Mouse (Mus musculus) adrenal gland, adult (tissue): ENCODE measurements around the gene Gm49355.
"Not testable (repeated sequence)": the region's sequence is repeated elsewhere in the genome, so short reads cannot be mapped to it uniquely, and the experiment has no call there.

ENCODE experiments used
- DNase-seq, 2 experiments: peaks; one replicate each; pipeline ENCODE4 v3.0.0; 2022 to 2023; ENCODE audit warnings: low spot score in 1 of 2; ENCODE audit not compliant: inconsistent age in 2 of 2

The Gm49355 gene

DNA sequence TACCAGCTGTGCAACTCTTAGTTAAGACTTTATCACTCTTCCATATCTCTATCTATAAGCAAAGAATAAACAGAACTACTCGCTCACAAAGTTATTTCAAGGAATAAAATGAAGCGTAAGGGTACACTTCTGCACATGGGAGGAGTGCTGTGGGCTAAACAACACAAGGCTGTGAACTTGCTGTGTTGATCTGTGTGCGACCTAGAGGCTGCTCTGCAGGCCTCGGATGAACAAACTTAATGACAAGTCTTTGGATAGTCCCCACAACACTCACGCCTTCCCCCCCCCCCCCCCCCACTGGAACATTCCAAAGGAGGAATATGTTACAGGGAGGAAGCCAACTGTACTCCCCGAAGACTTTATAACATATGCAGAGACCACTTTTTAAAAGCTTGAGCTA is at the start of gene Gm49355:
TSS of gene Gm49355 (plus strand) at position 336 of the 400 bp plus-strand sequence.
- DNase-seq = no peak

DNA sequence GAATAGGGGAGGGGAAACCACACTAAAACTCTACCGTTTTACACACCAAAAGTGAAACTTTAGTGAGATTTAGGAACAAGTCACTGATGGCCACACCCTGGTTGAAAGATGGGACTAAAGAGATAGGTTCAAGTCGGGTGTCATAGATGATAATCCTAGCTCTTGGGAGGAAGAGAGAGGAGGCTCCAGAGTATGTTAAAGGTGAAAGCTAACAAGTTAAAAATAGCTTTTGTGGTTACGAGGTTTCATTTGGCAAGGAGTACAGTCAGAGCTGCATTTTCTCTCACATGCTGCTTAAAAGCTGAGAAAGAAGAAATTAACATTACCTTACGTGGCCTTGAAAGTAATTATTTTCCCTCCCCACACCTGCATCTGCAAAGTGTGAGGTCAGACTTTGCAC is 40.0 kb upstream of the Gm49355 start:
- peak in 1 of 2 experiments; percentile 8 for DNase-seq

DNA sequence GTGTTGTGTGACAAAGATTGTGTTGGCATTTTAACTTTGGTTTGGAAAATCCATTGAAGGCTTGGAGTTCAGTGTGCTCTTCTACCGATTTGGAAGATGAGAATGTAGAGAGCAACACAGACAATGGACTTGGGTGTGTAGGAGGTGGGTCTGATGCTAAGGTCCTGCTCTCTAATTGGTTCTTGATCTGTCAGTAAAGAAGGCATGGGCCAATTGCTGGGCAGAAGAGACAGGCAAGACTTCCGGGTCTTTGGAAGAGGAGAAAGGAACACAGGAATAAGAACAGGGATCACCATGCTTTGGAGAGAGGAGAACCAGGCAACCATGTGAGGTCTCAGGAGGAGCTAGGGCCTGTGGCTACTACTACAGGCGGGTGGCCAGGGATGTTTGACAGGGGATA is 7.7 kb upstream of the Gm49355 start:
- no peak for DNase-seq

DNA sequence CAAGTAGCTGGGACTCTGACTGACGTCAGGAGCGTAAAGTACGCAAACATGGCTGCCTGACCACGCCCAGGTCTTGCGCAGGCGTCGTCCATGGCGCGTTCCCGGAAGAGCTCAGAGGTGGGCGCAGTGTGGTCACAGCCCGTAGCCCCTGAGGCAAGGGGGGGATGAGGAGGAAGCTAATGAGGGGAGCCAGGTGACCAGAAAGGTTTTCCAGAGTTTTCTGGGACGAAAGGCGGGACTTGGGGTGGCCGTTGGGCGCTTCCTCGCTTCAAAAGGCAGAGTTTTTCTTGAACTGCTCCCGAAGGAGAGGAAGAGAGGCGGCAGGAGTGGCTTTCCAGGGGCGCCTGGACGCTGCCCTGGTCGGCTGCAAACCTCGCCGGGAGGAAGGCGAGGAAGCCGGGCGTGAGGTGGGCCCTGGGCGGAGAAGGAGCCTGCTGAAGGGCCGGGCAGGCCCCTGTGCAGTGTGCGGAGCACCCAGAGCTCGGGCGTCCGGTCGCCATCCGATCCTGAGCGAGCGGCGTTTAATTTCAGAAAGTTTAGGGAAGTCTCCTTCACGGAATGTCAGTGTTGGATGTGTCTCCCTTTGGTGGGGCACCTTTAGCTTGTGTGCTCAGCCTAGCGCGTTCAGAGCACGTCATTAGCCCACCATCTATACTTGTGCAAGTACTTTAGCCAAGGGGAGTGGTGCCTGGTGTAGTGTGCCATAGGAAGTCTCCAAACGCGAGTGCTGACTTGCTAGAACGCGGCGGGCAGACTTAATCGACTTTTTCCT is 551 bp downstream of the Gm49355 start, which contains the start of gene 3830406C13Rik:
TSS of gene 3830406C13Rik (plus strand) at position 33 of the 772 bp plus-strand sequence.
- peak; percentile 87 to 95 for DNase-seq

DNA sequence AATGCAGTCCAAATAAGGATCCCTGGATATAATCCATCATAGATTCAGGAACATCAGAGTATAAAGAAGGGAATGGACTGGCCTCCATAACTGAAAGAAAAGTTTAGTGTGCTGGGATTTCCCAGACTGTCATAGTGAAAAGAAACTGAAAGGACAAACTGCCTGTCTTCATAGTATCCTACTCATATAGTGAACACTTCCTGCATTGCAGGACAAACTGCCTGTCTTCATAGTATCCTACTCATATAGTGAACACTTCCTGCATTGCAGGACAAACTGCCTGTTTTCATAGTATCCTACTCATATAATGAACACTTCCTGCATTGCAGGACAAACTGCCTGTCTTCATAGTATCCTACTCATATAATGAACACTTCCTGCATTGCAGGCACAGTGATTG is 6.0 kb downstream of the Gm49355 start:
- DNase-seq = not testable (repeated sequence)

DNA sequence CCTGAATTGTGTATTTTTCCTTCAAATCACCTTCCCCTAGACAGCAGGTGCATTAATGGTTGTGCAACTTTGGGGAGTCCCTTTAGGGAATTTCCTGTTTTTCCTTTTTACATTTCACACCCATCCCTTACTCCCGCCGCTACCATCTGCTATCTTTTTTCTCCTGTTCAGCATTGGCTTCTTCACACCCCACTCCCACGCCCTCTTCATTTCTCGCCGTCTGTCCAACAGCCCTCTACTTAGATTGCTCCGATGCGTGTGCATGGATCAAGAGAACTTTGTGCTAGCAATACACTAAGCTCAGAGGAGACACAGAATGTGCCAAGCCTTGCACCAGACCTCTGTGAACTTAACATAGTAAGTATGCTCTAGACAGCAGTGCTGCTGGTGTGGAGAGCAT is 12.6 kb downstream of the Gm49355 start:
- no peak for DNase-seq

DNA sequence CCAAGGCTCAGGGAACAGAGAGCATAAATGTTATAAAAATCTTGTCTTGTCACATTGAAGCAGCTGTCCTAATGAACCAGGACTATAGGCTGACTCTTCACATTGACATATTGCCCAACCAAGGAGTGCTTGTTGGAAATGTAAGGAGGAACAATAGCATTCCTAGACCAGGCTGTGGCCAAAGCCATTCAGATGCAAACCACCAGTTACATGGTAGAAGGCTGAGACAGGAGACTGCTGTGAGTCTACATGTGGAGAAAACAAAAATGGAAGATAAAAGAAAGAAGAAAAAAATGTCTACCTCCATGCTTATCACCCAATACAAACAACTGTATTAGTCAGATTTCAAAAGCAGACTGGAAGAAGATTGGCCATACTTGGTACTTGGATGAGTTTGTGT is 15.4 kb downstream of the Gm49355 start:
- no peak for DNase-seq

DNA sequence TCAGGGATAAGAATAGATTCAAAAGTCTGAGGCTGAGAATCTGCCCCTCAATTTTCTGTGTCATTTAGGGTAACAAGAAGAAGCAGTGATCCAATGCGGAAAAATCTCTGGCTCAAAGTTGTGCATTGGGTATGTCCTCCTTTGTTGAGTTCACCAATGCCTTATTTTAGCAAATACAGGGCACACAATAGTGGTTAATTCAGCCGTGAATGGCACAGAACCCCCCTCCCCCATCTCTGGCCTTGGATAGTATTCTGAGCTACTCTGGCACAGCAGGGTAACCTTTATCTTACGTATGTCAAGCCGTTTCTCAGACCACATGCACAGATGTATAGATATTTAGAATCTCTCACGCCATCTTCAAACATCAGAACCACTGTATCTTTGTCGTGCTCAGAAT is 15.9 kb downstream of the Gm49355 start:
- no peak for DNase-seq

DNA sequence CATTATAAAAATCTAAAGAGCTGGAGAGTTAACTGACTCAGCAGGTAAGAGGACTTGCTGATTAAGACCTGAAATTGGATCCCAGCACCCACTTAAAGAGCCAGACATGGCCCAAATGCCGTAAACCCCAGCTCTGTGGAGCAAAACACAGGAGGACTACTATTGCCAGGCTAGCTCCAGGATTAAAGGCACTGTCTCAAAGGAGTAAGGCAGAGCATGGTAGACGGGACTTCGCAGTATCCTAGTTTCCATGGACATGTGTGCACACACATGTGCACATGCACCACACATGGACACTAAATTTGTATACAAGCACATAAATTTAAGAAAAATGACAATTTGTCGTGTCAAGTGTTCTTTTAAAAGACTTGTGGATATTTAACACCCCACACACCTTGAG is 16.5 kb downstream of the Gm49355 start:
- DNase-seq = no peak

DNA sequence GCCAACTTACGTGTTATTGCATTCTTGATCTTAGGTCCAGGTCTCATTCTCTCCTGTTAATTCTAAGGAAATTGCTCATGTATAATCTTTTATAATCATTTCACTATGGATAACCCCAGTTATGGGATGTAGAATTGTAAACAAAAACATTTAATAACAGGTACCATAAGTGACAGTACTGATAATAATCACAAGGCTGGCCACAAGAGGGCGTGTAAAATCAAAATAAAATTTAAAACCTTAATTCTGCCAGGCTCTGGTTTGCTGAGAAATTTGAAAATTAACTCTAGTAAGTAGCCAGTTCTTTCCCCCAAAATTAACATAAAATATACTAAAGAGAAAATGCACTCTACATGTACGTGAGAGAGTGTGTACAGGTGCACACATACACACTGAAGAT is 16.9 kb downstream of the Gm49355 start:
- DNase-seq = peak in 1 of 2 experiments; percentile 42

DNA sequence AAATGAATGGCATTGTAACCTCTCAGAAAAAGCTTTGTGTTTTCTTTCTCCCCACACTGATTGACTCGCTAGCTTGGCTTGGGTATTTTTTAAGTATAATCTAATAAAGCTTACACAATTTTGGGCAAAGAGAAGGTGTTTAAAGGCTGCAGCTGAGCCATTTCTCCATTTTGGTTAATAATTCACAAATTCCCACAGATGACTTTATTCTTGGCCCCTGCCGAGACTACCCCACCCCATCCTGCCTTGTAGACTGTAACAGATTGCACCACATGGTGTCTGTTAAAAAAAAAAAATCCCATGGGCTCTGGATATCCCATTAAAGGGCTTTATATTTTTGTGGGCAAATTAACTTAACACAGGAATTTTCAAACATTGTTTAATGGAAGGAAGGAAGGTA is 19.3 kb downstream of the Gm49355 start:
- no peak for DNase-seq

DNA sequence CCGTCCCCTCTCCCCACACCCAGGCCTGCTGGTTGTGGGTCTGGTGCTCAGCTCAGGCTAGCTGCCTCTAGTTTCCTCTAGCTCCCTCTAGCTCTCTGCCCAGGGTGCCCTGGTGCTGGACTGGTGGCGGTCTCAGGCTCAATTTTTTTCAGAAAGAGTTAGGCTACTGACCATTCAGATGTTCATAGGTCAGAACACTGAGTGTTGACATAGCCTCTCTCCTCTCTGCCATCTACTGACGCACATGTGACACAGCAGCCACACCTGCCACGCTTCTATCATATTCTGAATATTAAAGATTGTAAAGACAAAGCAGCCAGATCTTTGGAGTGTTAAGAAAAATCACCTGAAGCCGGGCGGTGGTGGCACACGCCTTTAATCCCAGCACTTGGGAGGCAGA is 49.8 kb downstream of the Gm49355 start:
- DNase-seq = no peak

DNA sequence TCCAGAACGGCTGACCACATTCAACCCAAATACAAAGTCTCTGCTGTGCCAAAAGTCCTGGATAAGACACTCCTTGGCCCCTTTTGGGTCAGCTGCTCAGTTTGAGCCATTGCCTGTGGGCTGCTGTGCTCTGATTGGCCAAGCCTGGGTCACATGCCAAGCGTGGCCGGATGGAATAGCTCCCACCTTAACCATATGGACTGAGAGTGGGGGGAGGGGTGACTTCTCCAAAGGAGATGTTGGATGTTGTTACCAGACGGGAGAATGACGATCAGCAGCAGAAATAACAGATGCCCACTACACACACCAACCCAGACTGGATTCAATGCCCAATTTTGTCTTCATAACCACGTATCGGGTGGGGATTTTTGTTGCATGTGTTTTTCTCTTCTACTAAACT is 51.1 kb downstream of the Gm49355 start:
- no peak for DNase-seq

DNA sequence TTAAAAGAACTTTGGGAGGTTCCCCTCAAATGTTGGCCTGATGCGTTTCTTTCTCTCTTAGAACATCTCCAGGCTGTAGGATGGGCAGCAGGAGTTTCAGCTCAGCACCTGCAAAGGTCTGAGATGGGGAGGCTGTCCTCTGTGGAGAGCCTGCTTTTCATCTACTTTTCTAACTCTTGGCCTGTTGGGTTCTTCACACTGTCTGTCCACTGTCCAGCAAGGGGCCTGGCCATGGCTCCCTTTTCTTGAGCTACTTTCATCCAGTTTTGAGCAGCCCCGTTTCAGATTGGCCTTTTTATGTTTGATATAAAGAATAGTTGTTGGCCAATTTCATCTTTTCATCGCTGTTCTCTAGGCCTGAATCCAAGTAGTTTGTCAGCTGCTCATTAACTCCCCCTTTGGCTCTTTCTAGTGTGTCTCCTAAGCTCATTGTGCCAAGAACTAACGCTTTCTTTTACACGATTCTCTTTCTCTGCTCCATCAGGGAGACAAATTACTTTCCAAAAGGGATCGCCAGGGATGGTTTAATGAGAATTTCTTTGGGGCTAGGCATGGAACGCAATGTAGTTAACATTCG is 53.7 kb downstream of the Gm49355 start:
- DNase-seq = peak in 1 of 2 experiments; percentile 13

DNA sequence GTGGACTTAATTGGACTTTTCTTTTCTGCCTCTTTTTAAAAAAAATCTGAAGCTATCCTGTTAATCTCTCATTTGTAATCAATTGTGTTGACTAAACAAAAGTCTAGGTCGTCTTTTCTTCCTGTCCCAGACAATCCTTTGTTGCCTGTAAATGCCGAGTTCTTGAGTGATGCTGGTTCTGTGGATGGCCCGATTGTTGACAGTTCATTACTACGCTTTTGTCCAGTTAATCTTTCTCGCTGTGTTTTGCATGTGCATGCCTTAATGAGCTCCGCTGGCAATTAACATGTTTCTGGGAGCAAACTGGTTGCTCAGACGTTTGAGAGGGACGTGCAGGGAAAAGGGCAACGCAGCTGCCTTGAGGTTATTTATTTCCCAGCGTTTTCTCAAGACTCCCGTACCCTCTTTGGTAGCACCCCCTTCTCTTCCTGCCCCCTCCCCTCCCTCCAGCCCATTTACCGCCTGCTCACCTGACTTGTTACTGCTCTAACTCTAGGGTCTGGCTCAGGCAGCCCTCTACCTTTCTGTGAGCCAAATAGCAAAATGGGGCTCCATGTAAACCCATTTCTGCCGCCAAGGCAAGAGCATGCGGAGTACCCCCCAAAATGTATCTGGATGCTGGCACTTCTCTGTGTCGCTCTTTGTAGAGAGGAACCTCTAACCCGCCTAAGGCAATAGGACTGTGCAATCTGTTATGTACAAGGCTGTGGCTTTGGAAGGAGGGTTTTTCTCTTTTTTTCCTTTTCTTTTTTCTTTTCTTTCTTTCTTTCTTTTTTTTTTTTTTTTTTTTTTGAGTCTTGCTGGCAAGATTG is 54.4 kb downstream of the Gm49355 start:
- DNase-seq = peak in 1 of 2 experiments; percentile 17

DNA sequence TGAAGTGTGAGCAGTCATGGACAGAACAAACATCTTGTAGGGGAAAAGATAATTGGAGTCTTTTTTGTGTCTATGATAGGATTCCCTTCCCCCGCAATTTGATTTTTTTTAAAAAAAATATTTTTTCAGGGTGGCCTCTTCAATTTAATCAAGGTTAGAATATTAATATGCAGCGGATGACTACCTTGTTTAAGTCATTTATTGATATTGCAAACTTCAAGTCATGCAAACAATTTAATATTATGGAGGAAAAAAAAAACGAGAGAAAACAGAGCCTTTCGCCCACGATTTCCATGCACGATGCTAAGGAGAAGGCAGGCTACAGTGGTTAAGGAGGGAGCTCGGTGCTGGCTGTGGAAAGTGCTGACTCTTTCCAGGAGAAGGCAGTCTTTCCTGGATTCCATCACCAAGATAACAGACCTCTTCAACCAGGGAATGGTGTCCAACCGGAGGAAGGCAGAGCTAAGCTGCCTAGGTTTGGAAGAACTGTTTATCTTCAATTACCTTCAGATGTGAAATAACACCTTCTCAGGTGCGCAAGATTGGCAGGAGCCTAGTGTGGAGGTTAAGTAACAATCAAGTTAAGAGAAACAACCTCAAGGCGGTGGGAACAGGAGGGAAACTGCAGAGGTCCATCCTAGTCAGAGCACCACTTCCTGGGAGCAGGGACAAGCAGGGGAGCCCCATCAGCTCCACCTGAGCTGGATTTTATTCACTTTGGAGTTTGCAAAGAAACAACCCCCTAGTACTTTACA is 55.2 kb downstream of the Gm49355 start:
- no peak for DNase-seq

DNA sequence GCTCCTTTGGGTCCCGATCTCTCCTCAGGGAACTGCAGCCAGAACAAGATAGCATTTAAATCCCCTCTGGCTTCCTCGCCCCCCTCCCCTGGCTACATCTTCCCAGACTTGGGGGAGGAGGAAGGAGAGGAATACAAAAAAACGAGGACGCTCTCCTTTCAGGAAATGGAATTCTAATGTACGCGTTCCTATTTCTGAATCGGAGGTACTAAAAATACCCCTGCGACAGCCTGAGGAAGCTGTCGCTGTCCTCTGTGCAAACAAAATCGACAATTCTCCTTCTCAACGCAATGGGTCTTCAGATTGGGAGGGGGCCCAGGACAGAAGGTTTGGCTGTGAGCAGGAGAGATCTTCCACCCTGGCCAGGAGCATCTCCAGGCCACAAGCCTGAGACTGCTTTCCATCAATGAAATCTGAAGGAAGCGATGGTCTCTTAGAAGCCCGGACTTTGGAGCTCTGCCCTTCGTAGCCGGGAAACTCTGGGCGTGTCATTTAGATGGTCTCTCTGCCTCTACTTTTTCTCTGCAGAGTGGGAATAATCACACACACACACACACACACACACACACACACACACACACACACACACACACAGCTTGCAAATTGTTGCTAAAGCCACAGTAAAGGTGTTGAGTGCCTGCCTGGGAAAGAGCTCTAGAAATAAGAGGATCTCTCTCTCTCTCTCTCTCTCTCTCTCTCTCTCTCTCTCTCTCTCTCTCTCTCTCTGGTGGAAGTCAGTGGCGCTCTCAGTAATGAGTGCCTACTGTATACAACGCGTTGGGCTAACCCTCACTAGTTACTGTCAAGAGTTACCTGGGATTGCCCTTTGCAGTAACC is 56.7 kb downstream of the Gm49355 start:
- no peak for DNase-seq

DNA sequence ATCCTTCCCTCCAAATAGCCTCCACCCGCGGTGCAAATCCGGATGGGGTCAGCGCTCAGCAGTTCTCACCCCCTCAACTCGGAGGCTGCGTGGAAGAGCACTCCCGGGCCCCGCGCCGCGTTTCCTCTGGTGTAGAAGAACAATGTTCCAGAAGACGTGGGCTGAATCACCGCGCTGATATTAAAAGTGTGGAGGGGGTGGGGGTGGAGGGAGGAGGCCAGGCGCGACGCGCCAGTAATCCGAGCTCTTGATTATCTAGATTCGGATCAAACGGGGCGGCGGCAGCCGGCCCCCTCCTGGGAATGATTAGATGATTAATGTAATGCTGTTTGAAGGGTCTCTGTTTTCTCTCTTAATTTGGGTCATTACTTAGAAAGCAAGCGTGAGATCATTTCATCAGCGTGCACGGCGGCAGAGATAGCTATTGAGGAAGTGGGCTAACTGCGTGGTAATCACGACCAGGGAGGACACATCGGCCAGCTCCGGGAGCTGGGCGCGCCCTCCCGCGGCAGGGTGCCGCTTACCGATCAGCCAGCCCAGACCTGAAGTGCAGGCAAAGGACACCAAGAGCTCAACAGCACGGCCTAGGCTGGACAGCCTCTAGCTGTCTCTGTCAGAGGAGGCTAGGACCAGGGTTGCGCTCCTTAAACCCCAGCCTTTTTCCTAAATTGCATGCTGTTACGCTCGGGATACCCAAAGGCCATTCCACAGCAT is 57.5 kb downstream of the Gm49355 start:
- DNase-seq = peak; percentile 21 to 68

DNA sequence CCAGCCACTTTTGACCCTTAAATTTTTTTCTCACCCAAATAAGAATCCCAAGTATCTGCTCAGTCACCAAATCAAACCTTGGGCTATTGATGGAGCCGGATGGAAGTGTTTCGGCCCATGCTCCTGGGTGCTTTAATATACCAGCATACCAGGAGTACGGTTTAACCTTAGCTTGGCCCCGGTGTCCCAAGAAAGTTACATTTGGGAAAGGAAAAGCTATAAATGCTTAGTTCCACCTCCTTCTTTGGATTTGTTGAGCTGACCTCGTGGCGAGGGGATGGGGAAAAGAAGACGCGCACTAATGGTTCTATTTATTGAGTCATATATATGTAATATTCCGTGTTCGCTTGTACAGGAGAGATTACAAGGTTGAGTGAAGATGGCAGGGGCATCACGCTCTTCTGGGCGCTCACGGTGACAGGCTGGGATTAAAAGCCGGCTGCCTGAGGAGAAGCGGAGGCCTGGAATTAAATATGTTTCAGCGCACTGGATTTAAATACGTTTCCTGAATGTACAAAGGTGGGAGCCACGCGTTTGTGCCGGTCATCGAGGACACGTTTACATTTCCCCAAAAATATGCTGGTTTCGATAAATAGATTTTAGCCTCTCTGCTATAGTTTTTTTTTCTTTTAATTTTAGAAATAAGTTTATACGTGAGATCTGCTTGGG is 58.1 kb downstream of the Gm49355 start:
- no peak for DNase-seq
